Mouse (Mus musculus): ENCODE results near the gene Cpeb3. TPM values are rescaled to one million over a fixed set of nuclear protein-coding genes. Genes with fewer than 3 reads are reported as not detected.
"Not testable (repeated sequence)": the region's sequence is repeated elsewhere in the genome, so short reads cannot be mapped to it uniquely, and the experiment has no call there.

Gene Cpeb3
- total RNA-seq, 2 experiments from 2014 or later: 38.5 to 45.0 TPM

GRCm38 (mm10) chr19:37145846-37146245, 62.6 kb downstream of the Cpeb3 start:
- no peak for DNase-seq

GRCm38 (mm10) chr19:37145401-37145800, 63.0 kb downstream of the Cpeb3 start:
- DNase-seq: no peak

GRCm38 (mm10) chr19:37141623-37142022, 66.8 kb downstream of the Cpeb3 start:
- DNase-seq: no peak

GRCm38 (mm10) chr19:37137133-37137532, 71.3 kb downstream of the Cpeb3 start:
- no peak for DNase-seq

GRCm38 (mm10) chr19:37135459-37135858, 72.9 kb downstream of the Cpeb3 start:
- DNase-seq: not testable (repeated sequence)

- DNase-seq: no peak
These were observed 74.7 kb downstream of the Cpeb3 start for GRCm38 (mm10) chr19:37133666-37134065.

GRCm38 (mm10) chr19:37131660-37132059, 76.7 kb downstream of the Cpeb3 start:
- no peak for DNase-seq

GRCm38 (mm10) chr19:37128461-37128860, 79.9 kb downstream of the Cpeb3 start:
- no peak for DNase-seq

GRCm38 (mm10) chr19:37127018-37127567, 81.3 kb downstream of the Cpeb3 start:
- DNase-seq: no peak

GRCm38 (mm10) chr19:37124961-37125360, 83.4 kb downstream of the Cpeb3 start:
- DNase-seq: no peak

- DNase-seq: no peak
These were observed 89.1 kb downstream of the Cpeb3 start for GRCm38 (mm10) chr19:37119281-37119680.

- no peak for DNase-seq
These were observed 92.6 kb downstream of the Cpeb3 start for GRCm38 (mm10) chr19:37115824-37116223.

- DNase-seq: no peak
These were observed 93.0 kb downstream of the Cpeb3 start for GRCm38 (mm10) chr19:37115374-37115773.

- no peak for DNase-seq
These were observed 96.6 kb downstream of the Cpeb3 start for GRCm38 (mm10) chr19:37111831-37112230.

- DNase-seq: no peak
These were observed 97.9 kb downstream of the Cpeb3 start for GRCm38 (mm10) chr19:37110494-37110893.

GRCm38 (mm10) chr19:37109853-37110252, 98.5 kb downstream of the Cpeb3 start:
- DNase-seq: no peak

- DNase-seq: no peak
These were observed 107.7 kb downstream of the Cpeb3 start for GRCm38 (mm10) chr19:37100689-37101088.

GRCm38 (mm10) chr19:37095666-37096330, 112.6 kb downstream of the Cpeb3 start:
- no peak for DNase-seq

GRCm38 (mm10) chr19:37093181-37093580, 115.2 kb downstream of the Cpeb3 start:
- DNase-seq: no peak

GRCm38 (mm10) chr19:37090146-37091061, 118.0 kb downstream of the Cpeb3 start:
- no peak for DNase-seq

- DNase-seq: no peak
These were observed 120.2 kb downstream of the Cpeb3 start for GRCm38 (mm10) chr19:37088043-37088748.

GRCm38 (mm10) chr19:37084546-37084945, 123.9 kb downstream of the Cpeb3 start:
- no peak for DNase-seq

GRCm38 (mm10) chr19:37081467-37081866, 126.9 kb downstream of the Cpeb3 start:
- no peak for DNase-seq
